Mouse (Mus musculus) stomach, embryonic 14.5 days (tissue): Measurements from ENCODE around the gene Tll2. TPM values are rescaled to one million over a fixed set of nuclear protein-coding genes. Genes with fewer than 3 reads are reported as not detected.

Source experiments
- ATAC-seq: fragments of 200-750 bp; cut with Nextera tagmentation; 2 replicates; pipeline ENCODE4 v1.8.0; 2017; ENCODE audit warnings: low read depth, moderate TSS enrichment; ENCODE audit not compliant: insufficient number of reproducible peaks, insufficient read depth, low FRiP score
- H3K27ac ChIP-seq: fragments of 300-500 bp; sonication (generic); 2 replicates; pipeline ENCODE4 v1.5.1; 2014; ENCODE audit warnings: mild to moderate bottlenecking, low read length, moderate library complexity, mixed read lengths
- H3K27me3 ChIP-seq: fragments of 300-500 bp; sonication (generic); 2 replicates; pipeline ENCODE4 v1.6.1; 2014; ENCODE audit warnings: low read length, control low read depth, mixed read lengths; ENCODE audit not compliant: control insufficient read depth, insufficient read depth
- H3K36me3 ChIP-seq: fragments of 300-500 bp; sonication (generic); 2 replicates; pipeline ENCODE4 v1.6.1; 2014; ENCODE audit warnings: mild to moderate bottlenecking, control low read depth, low read length, moderate library complexity, mixed read lengths; ENCODE audit not compliant: control insufficient read depth, insufficient read depth
- H3K4me1 ChIP-seq: fragments of 300-500 bp; sonication (generic); 2 replicates; pipeline ENCODE4 v1.6.1; 2014; ENCODE audit warnings: low read length, control low read depth, mixed read lengths; ENCODE audit not compliant: control insufficient read depth, insufficient read depth
- H3K4me2 ChIP-seq: fragments of 300-500 bp; sonication (generic); replicated peaks from 2 replicates; pipeline ENCODE4 v1.6.1; 2014; ENCODE audit warnings: low read depth, low read length, control low read depth
- H3K4me3 ChIP-seq: fragments of 300-500 bp; sonication (generic); 2 replicates; pipeline ENCODE4 v1.5.1; 2014; ENCODE audit warnings: low read depth, low read length, control low read depth
- H3K9ac ChIP-seq: fragments of 300-500 bp; sonication (generic); replicated peaks from 2 replicates; pipeline ENCODE4 v1.6.1; 2014; ENCODE audit warnings: low read depth, mild to moderate bottlenecking, control low read depth, low read length, moderate library complexity, mixed read lengths
- H3K9me3 ChIP-seq: fragments of 300-500 bp; sonication (generic); 2 replicates; pipeline ENCODE4 v1.6.1; 2016; ENCODE audit warnings: low read depth, low read length, control low read depth; ENCODE audit not compliant: control insufficient read depth
- WGBS: fragments of 180-500 bp; shearing (Covaris S2); extraction: QIAGEN DNeasy Blood & Tissue Kit; methylation state at CpG from one replicate; pipeline ENCODE4 v1.1.7; 2014; 5-methylcytosine and 5-hydroxymethylcytosine counted together
- polyA plus RNA-seq: library from polyadenylated mRNA; unstranded; fragments of >200 nt; fragmentation: Nextera tagmentation; extraction: Ambion mirVana; gene quantifications from 2 replicates; pipeline ENCODE4 v1.2.1, GENCODE M21; 2014

Gene Tll2
- polyA plus RNA-seq, 1 experiment from 2014 or later = 0.25 TPM

- H3K27me3 ChIP-seq = no peaks in the 10 kb centered on the region
- H3K4me3 ChIP-seq = no peak overlapping the region
- H3K27ac ChIP-seq = no peak overlapping the region
- H3K9me3 ChIP-seq = no peaks in the 10 kb centered on the region
- no peaks in the 10 kb centered on the region for H3K36me3 ChIP-seq
- no peak for ATAC-seq
- no peaks in the 10 kb centered on the region for H3K4me1 ChIP-seq
- H3K4me2 ChIP-seq = no peak overlapping the region
- 57% methylated on average over 4 of the region's 4 CpGs for WGBS
- no peak overlapping the region for H3K9ac ChIP-seq
Measured at GRCm38 (mm10) chr19:41097038-41097437, 109.6 kb downstream of the Tll2 start.

- Histone ChIP-seq H3K9ac (no peak overlapping the region), H3K4me3 (no peak overlapping the region), H3K4me2 (no peak overlapping the region), H3K27ac (no peak overlapping the region), H3K36me3 (no peaks in the 10 kb centered on the region), H3K9me3 (no peaks in the 10 kb centered on the region), H3K4me1 (no peaks in the 10 kb centered on the region), H3K27me3 (no peaks in the 10 kb centered on the region)
- no peak for ATAC-seq
- 74% methylated on average over 2 of the region's 2 CpGs for WGBS
Measured at GRCm38 (mm10) chr19:41091901-41092300, 114.7 kb downstream of the Tll2 start.

GRCm38 (mm10) chr19:41089833-41090232, 116.8 kb downstream of the Tll2 start:
- no peak overlapping the region for H3K4me2 ChIP-seq
- H3K36me3 ChIP-seq = no peaks in the 10 kb centered on the region
- no peak overlapping the region for H3K4me3 ChIP-seq
- no peak for ATAC-seq
- no peak overlapping the region for H3K27ac ChIP-seq
- no peaks in the 10 kb centered on the region for H3K27me3 ChIP-seq
- H3K9me3 ChIP-seq = no peaks in the 10 kb centered on the region
- 20% methylated on average over 5 of the region's 5 CpGs for WGBS
- H3K9ac ChIP-seq = no peak overlapping the region
- no peaks in the 10 kb centered on the region for H3K4me1 ChIP-seq

- H3K27me3 ChIP-seq = no peaks in the 10 kb centered on the region
- H3K9ac ChIP-seq = no peak overlapping the region
- no peaks in the 10 kb centered on the region for H3K9me3 ChIP-seq
- WGBS = 35% methylated on average over 18 of the region's 18 CpGs
- no peak overlapping the region for H3K4me2 ChIP-seq
- H3K4me3 ChIP-seq = no peak overlapping the region
- H3K27ac ChIP-seq = no peak overlapping the region
- H3K4me1 ChIP-seq = no peaks in the 10 kb centered on the region
- ATAC-seq = no peak
- H3K36me3 ChIP-seq = no peaks in the 10 kb centered on the region
Measured at GRCm38 (mm10) chr19:41088491-41088890, 118.1 kb downstream of the Tll2 start.

GRCm38 (mm10) chr19:41087901-41088300, 118.7 kb downstream of the Tll2 start:
- Histone ChIP-seq H3K4me1 (no peaks in the 10 kb centered on the region), H3K4me2 (no peak overlapping the region), H3K4me3 (no peak overlapping the region), H3K9ac (no peak overlapping the region), H3K27me3 (no peaks in the 10 kb centered on the region), H3K36me3 (no peaks in the 10 kb centered on the region), H3K9me3 (no peaks in the 10 kb centered on the region), H3K27ac (no peak overlapping the region)
- ATAC-seq = no peak
- whole genome bisulfite sequencing = 60% methylated on average over 4 of the region's 4 CpGs

GRCm38 (mm10) chr19:41086700-41087099, 119.9 kb downstream of the Tll2 start:
- Histone ChIP-seq H3K27ac (no peak overlapping the region), H3K4me3 (no peak overlapping the region), H3K36me3 (no peaks in the 10 kb centered on the region), H3K4me2 (no peak overlapping the region), H3K9ac (no peak overlapping the region), H3K27me3 (no peaks in the 10 kb centered on the region), H3K4me1 (no peaks in the 10 kb centered on the region), H3K9me3 (no peaks in the 10 kb centered on the region)
- ATAC-seq = 0 out of 2 replicates have a peak, but pooled peaks have one; percentile 58
- 2% methylated on average over 2 of the region's 2 CpGs for WGBS

GRCm38 (mm10) chr19:41086289-41086688, 120.3 kb downstream of the Tll2 start:
- H3K9ac ChIP-seq = no peak overlapping the region
- no peak overlapping the region for H3K4me3 ChIP-seq
- H3K36me3 ChIP-seq = no peaks in the 10 kb centered on the region
- H3K27ac ChIP-seq = no peak overlapping the region
- H3K27me3 ChIP-seq = no peaks in the 10 kb centered on the region
- ATAC-seq = 0 out of 2 replicates have a peak, but pooled peaks have one; percentile 23
- no peaks in the 10 kb centered on the region for H3K4me1 ChIP-seq
- H3K4me2 ChIP-seq = no peak overlapping the region
- 83% methylated on average over 6 of the region's 6 CpGs for WGBS
- no peaks in the 10 kb centered on the region for H3K9me3 ChIP-seq

GRCm38 (mm10) chr19:41083646-41084045, 123.0 kb downstream of the Tll2 start:
- no peaks in the 10 kb centered on the region for H3K27me3 ChIP-seq
- ATAC-seq = no peak
- H3K4me2 ChIP-seq = no peak overlapping the region
- no peak overlapping the region for H3K4me3 ChIP-seq
- H3K36me3 ChIP-seq = no peaks in the 10 kb centered on the region
- 87% methylated on average over 14 of the region's 14 CpGs for WGBS
- H3K9me3 ChIP-seq = no peaks in the 10 kb centered on the region
- H3K9ac ChIP-seq = no peak overlapping the region
- H3K27ac ChIP-seq = no peak overlapping the region
- no peaks in the 10 kb centered on the region for H3K4me1 ChIP-seq

GRCm38 (mm10) chr19:41081589-41081988, 125.0 kb downstream of the Tll2 start:
- no peak for ATAC-seq
- Histone ChIP-seq H3K4me1 (no peaks in the 10 kb centered on the region), H3K36me3 (no peaks in the 10 kb centered on the region), H3K27me3 (no peaks in the 10 kb centered on the region), H3K9ac (no peak overlapping the region), H3K9me3 (no peaks in the 10 kb centered on the region), H3K27ac (no peak overlapping the region), H3K4me2 (no peak overlapping the region), H3K4me3 (no peak overlapping the region)
- WGBS = 77% methylated on average over 3 of the region's 3 CpGs
